Mouse (Mus musculus) spleen, adult 2 months (tissue): ENCODE measurements around the gene Gm14403.
"Not testable (repeated sequence)": the region's sequence is repeated elsewhere in the genome, so short reads cannot be mapped to it uniquely, and the experiment has no call there.

Experiments used
- CTCF ChIP-seq: fragments of 200-500 bp; IDR thresholded peaks from 2 replicates; pipeline ENCODE4 v1.5.1; 2011; ENCODE audit warnings: mild to moderate bottlenecking, inconsistent platforms; ENCODE audit not compliant: insufficient read depth, insufficient read length, insufficient replicate concordance; ENCODE audit errors: extremely low read depth
- POLR2A ChIP-seq: fragments of 200-500 bp; IDR thresholded peaks from 2 replicates; pipeline ENCODE4 v1.6.1; 2011; ENCODE audit warnings: low read depth, low read length, inconsistent platforms

GRCm38 (mm10) chr2:177523674-177524073 is 25.7 kb downstream of the Gm14403 start:
- TF ChIP-seq POLR2A, CTCF: not testable (repeated sequence)
